Mouse (Mus musculus): ENCODE results near the gene Epha3.

Epha3 gene

DNA sequence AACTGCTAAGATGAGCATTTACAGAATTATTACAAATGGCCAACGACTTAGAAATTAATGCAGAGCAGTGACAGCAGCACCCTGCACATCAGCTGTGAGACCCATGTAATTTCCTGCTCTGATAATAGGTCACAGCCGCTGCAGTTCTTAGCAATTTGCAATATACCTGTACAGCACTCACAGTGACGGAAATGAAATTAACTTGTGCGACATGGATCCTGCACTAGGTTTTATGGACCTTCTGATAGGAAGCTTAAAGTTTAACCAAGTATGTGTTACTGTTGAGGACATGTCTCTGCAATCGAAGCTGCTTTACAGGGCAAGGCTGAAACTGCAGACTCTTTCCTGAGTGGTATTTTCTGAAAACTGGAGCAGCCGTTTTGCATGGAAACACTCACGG lies 80.4 kb downstream of the Epha3 start:
- DNase-seq (ENCODE audit: low read depth, low spot score), result no peak

- no peak for DNase-seq (ENCODE audit: low read depth, low spot score)
Observed at GRCm38 (mm10) chr16:63782101-63782500, 81.9 kb downstream of the Epha3 start.

DNA sequence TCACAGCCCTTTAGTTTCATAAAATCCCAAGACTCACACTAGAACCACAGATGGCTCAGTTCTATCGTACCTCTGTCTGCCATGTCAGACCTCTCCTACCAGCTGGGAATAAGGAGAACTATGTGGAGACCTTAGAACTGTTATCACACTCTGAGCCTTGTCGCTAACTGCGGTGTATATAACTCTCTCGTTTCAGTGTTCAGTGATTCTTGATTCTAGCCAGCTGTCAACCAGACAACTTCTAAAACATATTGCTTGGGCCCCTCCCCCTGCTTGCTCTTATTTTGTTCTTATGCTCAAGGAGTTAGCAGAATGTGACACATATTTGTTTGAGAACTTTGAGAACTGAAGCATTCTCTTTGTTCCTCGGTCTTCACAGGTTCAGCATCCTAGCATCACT lies 83.8 kb downstream of the Epha3 start:
- no peak for DNase-seq (ENCODE audit: low read depth, low spot score)

GRCm38 (mm10) chr16:63777811-63778210 lies 86.2 kb downstream of the Epha3 start:
- no peak for DNase-seq (ENCODE audit: low read depth, low spot score)

GRCm38 (mm10) chr16:63772566-63772965 lies 91.4 kb downstream of the Epha3 start:
- DNase-seq (ENCODE audit: low read depth, low spot score), result no peak

GRCm38 (mm10) chr16:63767589-63767988 lies 96.4 kb downstream of the Epha3 start:
- DNase-seq (ENCODE audit: low read depth, low spot score), result no peak

GRCm38 (mm10) chr16:63761177-63761576 lies 102.8 kb downstream of the Epha3 start:
- DNase-seq (ENCODE audit: low read depth, low spot score), result no peak

DNA sequence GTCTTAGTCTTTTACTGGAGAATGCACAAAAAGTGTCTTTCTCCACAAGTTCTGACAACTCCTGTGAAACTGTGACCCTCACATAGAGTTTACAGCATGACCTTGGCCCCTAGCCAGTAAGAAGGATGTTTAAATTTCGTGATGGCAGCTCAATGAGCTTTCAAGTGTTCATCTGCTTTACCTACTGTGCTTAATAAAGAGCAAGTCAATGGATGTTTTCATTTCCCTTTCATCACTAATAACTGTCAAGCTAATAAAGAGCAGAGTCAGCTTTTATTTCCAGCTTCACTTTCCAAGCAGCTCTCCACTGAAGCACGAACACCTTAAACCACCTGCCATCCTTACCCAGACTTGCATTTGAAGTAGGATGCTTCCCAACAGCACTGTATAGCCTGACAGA lies 103.9 kb downstream of the Epha3 start:
- DNase-seq (ENCODE audit: low read depth, low spot score), result no peak

DNA sequence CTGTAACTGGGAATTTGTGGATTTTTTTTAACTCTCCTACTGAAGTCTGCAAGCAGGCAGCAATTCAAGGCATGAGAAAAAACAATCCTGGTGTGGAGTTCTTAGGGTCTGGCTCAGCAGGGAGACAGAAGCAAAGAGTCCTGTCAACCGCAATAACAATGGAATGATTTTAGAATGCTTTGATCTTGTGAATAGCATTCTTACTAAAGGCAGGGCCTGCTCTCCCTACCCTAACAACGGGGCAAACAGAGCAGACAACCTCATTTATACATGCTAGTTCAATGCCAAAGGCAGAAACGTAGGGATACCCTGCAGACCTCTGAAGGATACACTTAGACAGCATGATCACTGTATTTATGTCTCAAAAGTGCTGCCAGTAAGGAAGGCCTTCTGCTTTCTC lies 110.9 kb downstream of the Epha3 start:
- no peak for DNase-seq (ENCODE audit: low read depth, low spot score)

DNA sequence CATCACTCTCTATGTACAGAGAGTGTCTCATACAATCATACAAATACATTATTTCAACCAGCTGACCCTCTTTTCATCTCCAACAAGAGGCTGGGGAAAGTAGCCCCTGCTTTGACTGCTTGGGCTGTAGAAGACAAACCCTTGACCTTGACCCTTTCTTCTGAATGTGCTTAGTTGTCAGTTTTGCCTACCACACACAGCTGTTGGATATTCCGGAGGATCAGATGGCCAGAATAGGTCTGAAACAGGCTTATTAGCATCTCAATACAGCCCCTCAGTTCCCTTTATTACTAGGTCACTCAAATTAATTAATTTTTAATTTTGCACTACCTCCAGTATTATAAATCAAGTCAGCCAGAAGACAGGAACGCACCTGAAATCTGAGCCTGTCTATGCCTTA lies 116.2 kb downstream of the Epha3 start:
- no peak for DNase-seq (ENCODE audit: low read depth, low spot score)

DNA sequence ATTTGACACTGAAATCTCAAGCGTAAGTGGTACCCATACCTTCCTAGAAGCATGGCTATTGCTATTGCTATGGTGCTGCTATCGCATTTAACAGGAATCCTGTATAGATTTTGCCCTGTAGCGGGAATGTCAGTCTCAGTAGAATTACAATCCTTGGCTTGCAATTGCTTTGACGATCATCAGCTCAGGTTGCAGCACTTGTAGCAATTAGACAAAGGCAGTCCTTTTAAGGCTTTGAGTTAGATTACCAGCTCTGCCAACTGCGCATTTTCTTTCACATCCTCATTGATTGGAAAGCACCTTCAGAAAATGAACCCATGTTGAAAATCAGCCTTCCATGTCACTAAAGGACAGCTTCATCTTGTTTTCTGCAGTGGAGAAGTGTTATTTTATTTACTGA lies 118.5 kb downstream of the Epha3 start:
- no peak for DNase-seq (ENCODE audit: low read depth, low spot score)

GRCm38 (mm10) chr16:63743208-63743854 lies 120.6 kb downstream of the Epha3 start:
- no peak for DNase-seq (ENCODE audit: low read depth, low spot score)

DNA sequence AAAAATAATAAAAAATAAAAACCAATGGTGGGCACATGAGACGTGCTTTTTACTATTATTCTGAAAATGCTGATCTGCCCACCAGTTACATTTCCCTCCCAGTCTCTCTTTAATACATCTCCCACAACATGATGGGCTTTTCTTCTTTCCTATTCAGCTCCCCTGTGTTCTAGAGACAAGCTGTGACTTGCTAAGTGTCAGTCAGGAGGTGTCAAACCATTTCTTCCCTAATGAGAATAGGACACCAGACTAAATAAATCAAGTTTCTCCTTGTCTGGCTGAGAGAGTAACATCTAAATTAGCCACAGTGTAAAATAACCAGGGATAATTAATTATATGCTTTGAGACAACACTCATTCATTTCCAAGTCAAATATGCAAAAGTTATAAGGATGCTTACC lies 144.7 kb downstream of the Epha3 start:
- DNase-seq (ENCODE audit: low read depth, low spot score), result no peak

DNA sequence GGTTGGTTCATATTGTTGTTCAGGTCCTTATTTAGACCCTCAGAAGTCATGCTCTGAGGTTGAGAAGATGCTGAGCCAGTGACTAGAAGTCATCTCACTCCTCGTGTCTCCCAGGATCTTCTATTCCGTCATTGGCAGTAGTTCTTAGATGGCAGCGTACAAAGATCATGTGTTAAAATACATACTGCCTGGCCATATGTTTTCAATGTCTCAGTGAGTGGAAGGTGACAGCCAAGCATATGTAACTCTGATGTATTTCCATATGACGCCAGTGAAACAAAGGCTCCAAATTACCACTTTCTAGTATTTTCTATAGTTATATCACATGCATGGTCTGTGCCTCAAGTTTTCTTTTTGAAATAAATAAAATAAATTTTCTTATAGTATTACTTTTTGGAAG lies 146.7 kb downstream of the Epha3 start:
- DNase-seq (ENCODE audit: low read depth, low spot score), result no peak

- no peak for DNase-seq (ENCODE audit: low read depth, low spot score)
Observed at GRCm38 (mm10) chr16:63706912-63707868, 156.8 kb downstream of the Epha3 start.

DNA sequence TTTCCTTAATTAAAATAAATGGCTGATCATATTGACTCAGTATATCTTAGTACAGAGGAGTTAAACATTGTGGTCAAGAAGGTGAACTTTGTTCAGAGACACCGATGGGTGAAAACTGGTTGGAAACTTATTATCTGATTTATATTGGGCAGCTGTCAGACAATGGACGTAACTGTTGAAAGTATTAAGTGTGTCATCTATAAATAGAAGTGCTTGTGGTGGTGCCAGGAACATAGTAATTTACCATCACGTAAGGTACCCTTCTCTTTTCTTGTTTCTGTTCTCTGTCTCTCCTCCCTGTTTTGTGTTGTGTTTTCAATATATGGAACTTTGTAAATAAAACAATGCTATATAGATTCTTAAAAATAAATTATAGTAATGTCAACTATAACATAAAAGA lies 174.6 kb downstream of the Epha3 start:
- DNase-seq (ENCODE audit: low read depth, low spot score), result no peak

- no peak for DNase-seq (ENCODE audit: low read depth, low spot score)
Observed at GRCm38 (mm10) chr16:63684211-63684610, 179.8 kb downstream of the Epha3 start.

DNA sequence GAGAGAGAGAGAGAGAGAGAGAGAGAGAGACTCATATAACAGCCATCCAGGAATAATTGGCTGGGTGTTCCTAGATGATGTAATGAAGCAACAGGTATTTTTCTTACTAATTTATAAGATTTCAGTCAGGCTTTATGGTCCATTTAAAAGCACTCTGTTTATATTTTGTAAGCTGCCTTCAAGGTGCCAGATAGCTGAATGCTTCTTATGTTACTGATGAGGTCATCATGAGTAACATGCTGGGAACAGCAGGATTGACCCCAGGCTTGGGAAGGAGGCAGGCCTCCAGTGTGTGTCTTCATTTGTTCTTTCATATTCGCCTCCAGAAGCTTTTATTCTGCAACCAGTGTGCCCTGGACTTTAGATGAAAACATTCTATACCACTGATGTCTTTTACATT lies 189.5 kb downstream of the Epha3 start:
- no peak for DNase-seq (ENCODE audit: low read depth, low spot score)

GRCm38 (mm10) chr16:63673236-63673840 lies 190.6 kb downstream of the Epha3 start:
- DNase-seq (ENCODE audit: low read depth, low spot score), result no peak

DNA sequence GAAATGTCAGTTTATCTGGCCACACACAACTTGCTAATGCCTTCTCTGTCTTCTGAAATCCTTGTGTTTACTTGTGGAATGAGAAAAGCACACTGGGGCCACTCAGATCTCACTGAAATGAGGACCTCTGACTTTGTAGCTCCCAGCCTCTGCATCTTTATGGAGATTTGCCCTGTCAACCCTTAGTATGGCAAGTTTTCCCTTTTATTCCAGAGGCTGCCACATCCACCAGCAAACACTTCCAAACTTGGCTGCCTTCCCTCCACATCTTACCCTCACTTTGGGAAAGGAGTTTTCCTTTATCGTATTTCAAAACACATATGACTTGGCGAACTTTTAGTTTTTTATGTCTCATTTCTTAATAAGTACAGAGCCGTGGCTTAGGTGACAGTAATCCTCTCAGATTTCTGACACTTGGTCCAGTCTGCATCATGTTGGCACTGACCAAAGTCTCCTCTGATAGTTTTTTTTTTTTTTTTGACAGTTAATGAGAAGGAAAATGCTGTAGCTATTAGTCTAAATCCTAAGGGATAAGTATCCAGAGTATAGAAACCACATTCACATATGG lies 198.0 kb downstream of the Epha3 start:
- no peak for DNase-seq (ENCODE audit: low read depth, low spot score)

DNA sequence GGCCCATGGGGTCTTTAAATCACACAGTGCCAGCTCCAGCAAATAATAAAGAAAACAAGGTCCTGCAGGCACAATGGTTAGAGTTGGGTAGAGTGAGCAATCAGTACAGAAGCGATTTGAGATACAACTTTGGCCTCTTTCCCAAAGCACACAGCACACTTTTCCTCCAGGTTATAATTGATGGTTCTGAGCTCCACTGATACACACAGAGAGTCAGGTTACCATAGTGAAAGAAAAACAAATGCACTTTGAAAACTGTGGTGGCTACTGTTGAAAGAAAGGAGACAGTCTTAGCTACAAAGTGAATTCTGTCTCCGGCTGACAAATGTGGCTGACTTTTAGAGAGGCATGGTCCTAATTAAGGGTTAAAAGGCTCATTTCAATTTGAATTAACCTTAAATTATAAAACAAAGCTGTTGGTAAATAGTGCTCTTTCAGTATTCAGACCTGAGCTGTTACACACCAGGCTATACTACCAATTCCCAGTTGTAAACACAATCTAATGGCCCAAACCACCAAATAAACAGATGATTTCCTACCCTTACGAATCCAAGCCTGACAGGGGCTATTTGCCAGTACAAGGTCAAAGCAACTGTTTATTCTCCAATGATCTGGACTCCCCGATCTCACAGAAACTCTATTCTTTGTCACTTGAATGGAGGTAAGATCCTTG lies 205.5 kb downstream of the Epha3 start:
- no peak for DNase-seq (ENCODE audit: low read depth, low spot score)

- DNase-seq (ENCODE audit: low read depth, low spot score), result no peak
Observed at GRCm38 (mm10) chr16:63657743-63658142, 206.2 kb downstream of the Epha3 start.
